Mouse (Mus musculus) right cerebral cortex, adult 18-20 months (tissue): ENCODE measurements at regions not wholly inside any gene's neighbourhood (a gene's known extent, or its start where the extent isn't known, plus 50 kb on each side); places are given as distances from the start of the nearest gene placed in this dataset.

Source experiments
- DNase-seq: peaks from one replicate; pipeline ENCODE4 v3.0.0; 2022; ENCODE audit warnings: mixed read lengths

- no peak for DNase-seq
These were observed 266.9 kb downstream of the Emp1 start for GRCm38 (mm10) chr6:135629236-135629635.

GRCm38 (mm10) chr6:135632671-135633070 lies 270.3 kb downstream of the Emp1 start:
- no peak for DNase-seq

- peak; percentile 93 for DNase-seq
These were observed 274.3 kb downstream of the Emp1 start for GRCm38 (mm10) chr6:135636648-135637047.

GRCm38 (mm10) chr6:135642711-135643110 lies 280.4 kb downstream of the Emp1 start:
- DNase-seq, result peak; percentile 60

GRCm38 (mm10) chr6:135646177-135646576 lies 283.8 kb downstream of the Emp1 start:
- DNase-seq, result no peak

GRCm38 (mm10) chr6:135653002-135653401 lies 290.7 kb downstream of the Emp1 start:
- no peak for DNase-seq

- peak; percentile 70 for DNase-seq
These were observed 300.0 kb downstream of the Emp1 start for GRCm38 (mm10) chr6:135662386-135662785.

- DNase-seq, result peak; percentile 29
These were observed 300.6 kb downstream of the Emp1 start for GRCm38 (mm10) chr6:135662801-135663537.
